Mouse (Mus musculus) erythroblast, adult 5-6 weeks (primary cell): ENCODE data around the gene Vegfc. TPM values are rescaled to one million over a fixed set of nuclear protein-coding genes. Genes with fewer than 3 reads are reported as not detected.

Experiments
- ATAC-seq: replicated peaks from 2 replicates; pipeline ENCODE4 v1.8.0; 2016; ENCODE audit warnings: moderate number of reproducible peaks, mild to moderate bottlenecking, moderate TSS enrichment, inconsistent platforms; ENCODE audit not compliant: poor library complexity, low FRiP score, severe bottlenecking
- total RNA-seq, 2 experiments: library from RNA; stranded (forward) in 1 of 2; stranded (reverse) in 1 of 2; fragments of 150-400 nt in 1 of 2; fragments of 200-764, 138-1000 nt in 1 of 2; gene quantifications; 2 replicates each; pipeline versions ENCODE4 v1.2.3 to v1.2.4; 2015 to 2017; ENCODE audit warnings: low replicate concordance in 2 of 2

The Vegfc gene
- total RNA-seq, 2 experiments from 2014 or later: not detected

DNA sequence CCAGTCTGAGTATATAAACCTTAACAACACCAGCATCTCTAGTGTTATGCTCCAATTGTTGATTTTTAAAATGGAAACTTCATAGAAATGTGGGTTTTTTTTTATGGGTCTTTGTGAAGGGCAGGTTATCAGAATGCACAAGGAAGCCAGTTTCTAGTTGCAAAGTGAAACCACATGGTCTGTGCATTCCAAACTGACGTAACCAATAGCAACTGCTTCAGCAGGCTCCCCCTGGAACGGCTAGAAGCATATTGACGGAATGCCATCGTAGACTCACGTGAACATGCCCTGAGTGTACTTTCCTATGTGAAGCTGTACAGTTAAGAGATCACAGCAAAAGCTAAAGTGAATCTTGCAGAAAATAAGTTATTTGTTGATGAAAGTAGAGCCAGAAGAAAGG, 86.1 kb downstream of the Vegfc start:
- no peak for ATAC-seq

DNA sequence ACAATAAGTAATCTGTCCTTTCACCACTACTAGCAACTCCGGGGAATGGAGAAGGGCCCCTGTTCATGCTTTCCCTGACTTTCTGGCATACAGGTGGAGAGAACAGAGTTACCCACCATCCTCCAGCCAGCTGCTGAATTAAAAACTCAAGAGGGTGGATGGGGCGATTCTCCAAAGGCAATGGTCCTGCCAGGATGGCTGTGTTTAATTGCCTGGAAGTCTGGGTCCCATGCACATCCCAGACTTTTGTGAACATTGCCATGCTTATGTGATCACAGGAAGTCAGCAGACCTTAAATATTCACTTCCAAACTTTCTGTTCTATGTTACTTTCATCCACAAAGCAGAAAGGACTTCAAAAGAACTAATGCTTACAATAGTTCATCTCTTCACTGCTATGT, 107.9 kb downstream of the Vegfc start:
- no peak for ATAC-seq

- no peak for ATAC-seq
Measured at GRCm38 (mm10) chr8:54185927-54186326, 108.5 kb downstream of the Vegfc start.

GRCm38 (mm10) chr8:54216250-54216649, 138.8 kb downstream of the Vegfc start:
- ATAC-seq: no peak

GRCm38 (mm10) chr8:54228801-54229204, 151.4 kb downstream of the Vegfc start:
- ATAC-seq: no peak

DNA sequence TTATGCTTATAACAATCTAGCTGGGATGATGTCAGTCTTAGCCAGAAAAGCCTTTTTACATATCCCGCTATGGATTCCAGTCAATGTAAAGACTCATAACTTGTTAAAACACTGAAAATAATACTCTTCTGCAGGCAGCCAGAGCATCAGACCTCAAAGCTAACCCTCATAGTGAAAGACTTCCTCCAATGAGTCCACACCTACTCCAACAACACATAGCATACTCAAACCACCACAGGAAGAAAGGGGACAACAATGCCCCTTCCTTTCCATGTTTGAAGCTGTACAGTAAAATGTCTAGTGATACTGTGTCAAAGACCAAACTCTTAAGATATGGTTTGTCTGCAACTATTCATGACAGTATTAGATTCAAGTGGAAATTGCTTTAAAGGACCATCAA, 153.2 kb downstream of the Vegfc start:
- ATAC-seq: no peak

DNA sequence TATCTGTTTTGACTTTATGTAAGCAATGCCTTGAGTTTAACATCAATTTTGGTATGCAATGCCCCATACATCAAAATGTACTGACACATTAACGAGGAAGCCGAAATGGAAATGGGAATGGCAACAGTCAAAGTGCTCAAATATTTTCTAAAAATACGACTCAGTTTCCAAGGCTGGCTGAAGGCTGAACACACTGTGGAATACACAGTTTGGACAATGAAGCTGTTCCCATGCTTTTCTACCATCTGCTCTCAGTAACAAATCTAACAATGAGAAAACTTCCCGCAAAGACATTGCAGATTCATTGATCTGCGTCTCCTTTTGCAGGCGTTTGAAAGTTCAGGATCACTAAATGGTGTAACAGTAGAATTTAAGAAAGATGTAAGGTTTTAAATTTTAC, 155.9 kb downstream of the Vegfc start:
- ATAC-seq: no peak
